Mouse (Mus musculus) thymus, adult 2 months (tissue): ENCODE measurements at regions not wholly inside any gene's neighbourhood (a gene's known extent, or its start where the extent isn't known, plus 50 kb on each side); places are given as distances from the start of the nearest gene placed in this dataset.

Source experiments
- CTCF ChIP-seq: fragments of 200-500 bp; IDR thresholded peaks from 2 replicates; pipeline ENCODE4 v1.5.1; 2012; ENCODE audit warnings: mild to moderate bottlenecking, control low read depth, low read length, moderate library complexity, borderline replicate concordance; ENCODE audit not compliant: control insufficient read depth, poor library complexity, insufficient read depth; ENCODE audit errors: extremely low read depth
- POLR2A ChIP-seq: fragments of 200-500 bp; IDR thresholded peaks from 2 replicates; pipeline ENCODE4 v1.6.1; 2012; ENCODE audit warnings: mild to moderate bottlenecking, low read length, control low read depth, moderate library complexity; ENCODE audit not compliant: control insufficient read depth, poor library complexity, insufficient read depth; ENCODE audit errors: extremely low read depth

DNA sequence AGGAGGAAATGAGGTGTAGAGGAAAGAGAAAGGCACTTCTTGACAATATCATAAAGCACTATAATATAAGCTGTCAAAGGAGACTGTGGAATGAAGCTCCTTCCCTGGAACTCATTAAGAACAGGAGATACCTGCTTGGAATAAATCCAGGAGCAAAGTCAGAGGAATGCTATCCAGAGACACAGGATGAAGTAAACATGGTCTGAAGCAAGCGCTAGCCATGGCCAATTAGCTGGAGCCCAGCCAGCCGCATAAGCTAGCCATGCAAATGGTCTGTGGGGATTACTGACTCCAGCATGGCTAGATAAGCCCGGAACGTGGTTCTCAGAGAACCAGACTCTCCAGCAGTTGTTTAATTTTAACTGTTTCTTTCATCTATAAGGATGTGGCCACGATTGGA, 54.9 kb upstream of the Gpc3 start:
- TF ChIP-seq CTCF (no peak), POLR2A (no peak)
